Mouse (Mus musculus) adrenal gland (tissue): ENCODE results near the gene Ppp1r16b.

ENCODE experiments used
- intact Hi-C: fragments of 180-260 bp; cut with DNase I; formaldehyde crosslinking; loops from one replicate; pipeline ENCODE4 v1.15.1; 2025

Gene Ppp1r16b

GRCm38 (mm10) chr2:158687804-158688241, 22.6 kb downstream of the Ppp1r16b start:
- intact Hi-C loops, result no loop called here

DNA sequence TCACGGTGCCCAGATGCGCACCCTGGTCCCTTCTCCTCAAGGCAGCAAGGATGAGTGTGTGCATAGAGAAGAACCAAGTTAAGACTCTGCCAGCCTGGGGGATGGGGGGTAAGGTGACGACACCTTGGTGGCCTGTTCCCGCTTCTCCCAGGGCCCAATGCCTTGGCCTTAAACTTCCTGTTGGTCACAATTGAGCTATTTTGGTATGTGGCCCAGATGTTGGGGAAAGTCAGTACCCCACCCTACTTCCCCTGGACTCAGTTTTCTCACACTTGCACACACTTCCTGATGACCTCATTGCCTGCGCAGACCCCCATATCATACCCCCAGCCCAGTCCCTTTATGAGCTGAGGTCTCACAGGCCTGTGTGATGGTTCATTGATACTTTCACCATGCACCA, 23.9 kb downstream of the Ppp1r16b start:
- intact Hi-C loops, result no loop called here

DNA sequence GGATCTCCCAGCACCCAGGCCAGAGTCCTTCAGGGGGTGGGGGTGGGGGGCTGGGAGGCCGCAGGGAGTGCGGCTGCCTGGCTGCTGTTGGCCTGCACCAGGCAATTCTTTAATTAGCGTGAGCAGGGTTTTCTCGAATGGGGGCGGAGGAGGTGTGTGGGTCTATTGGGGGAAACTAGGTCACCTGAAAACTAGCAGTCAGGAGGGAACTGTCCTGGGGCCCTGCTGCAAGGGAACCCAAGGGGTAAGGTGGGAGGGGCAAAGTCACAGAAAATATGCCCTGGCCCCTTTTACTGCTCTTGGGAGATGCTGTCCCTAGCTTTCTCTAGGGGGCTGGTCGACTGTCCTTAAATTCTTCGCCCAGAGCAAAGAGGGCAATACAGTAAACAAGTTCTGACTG, 24.4 kb downstream of the Ppp1r16b start:
- intact Hi-C loops, result no loop called here

GRCm38 (mm10) chr2:158690116-158690515, 24.9 kb downstream of the Ppp1r16b start:
- intact Hi-C loops, result no loop called here

DNA sequence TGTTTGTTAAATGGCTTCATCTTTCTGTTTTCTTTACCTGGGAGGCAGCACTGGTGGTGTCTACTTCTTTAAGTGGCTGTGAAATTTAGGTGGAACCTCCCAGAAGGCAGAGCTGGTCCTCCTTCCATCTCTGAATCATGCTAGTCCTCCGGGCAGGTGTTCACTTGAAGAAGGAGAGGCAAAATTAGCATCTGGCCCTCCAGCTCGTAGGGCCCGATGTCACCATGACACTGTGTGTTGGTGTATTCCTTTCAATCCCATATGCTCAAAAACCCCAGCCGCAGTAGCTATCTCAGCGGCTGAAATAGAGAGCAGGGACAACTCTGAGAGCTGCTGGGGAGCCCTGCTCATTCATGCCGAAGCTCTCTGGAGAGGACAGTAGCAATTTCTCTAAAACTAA, 27.0 kb downstream of the Ppp1r16b start:
- intact Hi-C loops, result no loop called here

- intact Hi-C loops, result no loop called here
Observed at GRCm38 (mm10) chr2:158695811-158696210, 30.6 kb downstream of the Ppp1r16b start.

DNA sequence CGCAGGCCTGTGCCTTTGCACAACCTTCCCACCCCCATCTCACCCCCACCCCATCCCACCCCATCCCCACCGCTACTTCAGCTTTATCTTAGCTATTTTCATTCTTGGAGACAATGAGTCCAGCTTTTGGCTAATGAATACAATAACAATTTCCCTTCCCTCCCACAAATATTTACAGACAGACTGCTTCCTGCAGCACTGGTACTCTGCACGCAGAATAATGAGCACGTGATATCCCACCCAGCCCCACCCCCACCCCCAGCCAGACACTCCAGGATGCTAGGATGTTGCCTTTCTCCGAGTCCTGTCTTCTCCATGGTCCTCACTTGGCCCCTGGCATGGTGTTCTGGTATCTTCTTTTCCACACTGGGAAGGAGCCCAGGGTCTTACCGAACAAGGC, 31.3 kb downstream of the Ppp1r16b start:
- intact Hi-C loops, result no loop called here

- intact Hi-C loops, result no loop called here
Observed at GRCm38 (mm10) chr2:158699908-158700307, 34.7 kb downstream of the Ppp1r16b start.

DNA sequence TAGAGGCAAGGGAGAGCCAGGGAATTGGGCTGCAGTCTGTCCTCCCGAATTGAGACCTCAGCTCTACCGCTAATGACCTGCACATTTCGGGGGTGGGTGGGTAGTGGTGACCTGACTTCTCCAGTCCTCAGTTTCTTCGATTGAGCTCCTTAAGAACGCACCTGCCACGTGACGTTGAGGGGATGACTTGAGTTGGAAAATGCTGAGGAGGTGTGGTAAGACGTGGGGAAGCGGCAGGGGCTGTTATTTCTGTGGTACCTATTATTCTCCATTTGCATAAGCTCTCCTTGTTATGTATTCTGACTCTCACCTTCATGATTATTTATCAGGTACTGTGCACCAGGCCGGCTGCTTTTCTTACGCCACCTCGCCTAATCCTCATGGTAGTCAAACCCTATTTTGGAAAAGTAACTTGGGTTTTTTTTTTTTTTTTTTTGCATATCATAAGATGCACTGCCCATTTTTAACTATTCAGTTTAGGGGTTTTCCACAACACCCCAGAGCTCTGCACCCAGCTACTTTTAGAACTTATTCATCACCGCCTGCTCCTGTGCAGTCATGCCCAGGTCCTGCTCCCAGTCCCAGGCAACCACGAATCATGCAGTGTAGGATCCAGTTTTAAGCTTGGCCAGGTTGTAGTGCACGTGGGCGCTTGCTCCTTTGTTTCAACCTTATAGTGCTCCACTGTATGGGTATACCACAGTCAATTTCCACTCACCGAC, 35.5 kb downstream of the Ppp1r16b start:
- intact Hi-C loops, result no loop called here

DNA sequence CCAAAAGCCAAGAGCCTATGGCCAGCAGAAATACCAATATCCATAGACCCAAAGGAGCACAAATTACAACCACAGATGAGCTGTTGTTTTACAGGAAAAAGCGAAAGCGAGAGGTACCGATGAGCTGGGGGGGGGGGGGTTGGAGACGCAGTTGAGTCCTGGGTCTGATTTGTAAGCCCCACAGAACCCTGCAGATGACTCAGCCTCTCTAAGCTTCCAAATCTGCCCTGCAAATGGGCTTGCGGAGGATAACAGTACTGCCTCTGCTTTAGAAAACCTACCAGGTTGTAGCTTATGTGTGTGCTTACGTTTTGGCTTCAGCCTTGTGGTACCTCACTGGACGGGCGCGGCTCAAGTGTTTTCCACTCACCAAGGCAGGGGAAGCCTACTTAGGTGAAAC, 36.3 kb downstream of the Ppp1r16b start:
- intact Hi-C loops, result no loop called here

- intact Hi-C loops, result no loop called here
Observed at GRCm38 (mm10) chr2:158702176-158702575, 37.0 kb downstream of the Ppp1r16b start.

DNA sequence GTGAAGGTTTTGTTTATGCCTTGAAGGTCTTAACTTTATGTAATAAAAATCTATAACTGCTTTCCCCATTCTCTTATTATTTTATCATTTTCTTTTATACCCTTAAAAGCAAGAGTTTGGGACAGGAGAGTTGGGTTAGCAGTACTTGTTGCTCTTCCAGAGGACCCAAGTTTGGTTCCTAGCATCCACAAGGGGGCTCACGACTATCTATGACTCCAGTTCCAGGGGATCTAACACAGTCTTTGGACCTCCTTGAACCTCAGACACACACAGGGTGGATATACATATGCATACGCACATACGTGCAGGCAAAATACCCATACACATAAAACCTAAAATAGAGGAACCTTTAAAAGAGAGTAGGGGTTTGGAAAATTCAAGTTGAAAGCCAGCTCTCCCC, 39.5 kb downstream of the Ppp1r16b start:
- intact Hi-C loops, result no loop called here

GRCm38 (mm10) chr2:158705529-158705928, 40.3 kb downstream of the Ppp1r16b start:
- intact Hi-C loops, result no loop called here

GRCm38 (mm10) chr2:158706704-158707408, 41.7 kb downstream of the Ppp1r16b start:
- intact Hi-C loops, result no loop called here

DNA sequence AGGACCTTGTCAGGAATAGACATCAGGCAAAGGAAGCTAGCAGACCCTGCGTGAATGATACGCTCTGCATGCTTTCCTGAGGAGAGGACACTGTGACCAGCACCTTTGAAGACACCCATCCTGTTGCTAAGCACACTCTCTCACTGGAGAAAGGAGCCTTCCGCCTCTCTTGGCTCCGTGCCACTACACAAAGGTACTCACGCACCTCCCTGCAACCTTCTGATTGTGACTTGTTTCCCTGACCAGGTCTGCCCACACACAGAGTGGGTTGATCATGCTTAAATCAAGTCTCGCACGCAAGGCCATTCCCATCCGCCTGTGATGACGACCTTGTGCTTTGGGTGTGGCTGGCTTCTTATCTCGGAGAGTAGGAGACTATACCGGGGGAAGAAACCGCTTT, 42.9 kb downstream of the Ppp1r16b start:
- intact Hi-C loops, result no loop called here

GRCm38 (mm10) chr2:158711929-158712751, 46.9 kb downstream of the Ppp1r16b start:
- intact Hi-C loops, result no loop called here

GRCm38 (mm10) chr2:158714826-158715225, 49.6 kb downstream of the Ppp1r16b start:
- intact Hi-C loops, result no loop called here

GRCm38 (mm10) chr2:158716066-158716465, 50.9 kb downstream of the Ppp1r16b start:
- intact Hi-C loops, result no loop called here

- intact Hi-C loops, result no loop called here
Observed at GRCm38 (mm10) chr2:158717551-158718418, 52.6 kb downstream of the Ppp1r16b start.

GRCm38 (mm10) chr2:158718816-158719549, 53.8 kb downstream of the Ppp1r16b start:
- intact Hi-C loops, result no loop called here
